Mouse (Mus musculus) c-Kit-positive CD71-positive TER-119-negative erythroid progenitor cells, embryonic 14.5 days (primary cell): ENCODE measurements around the gene Gm9844.
A peak's percentile ranks its signal among the peaks of the same experiment; 100 is the strongest.

Experiments used
- DNase-seq: peaks from one replicate; pipeline ENCODE4 v3.0.0-alpha.2; 2013; ENCODE audit warnings: low read depth

Gm9844 gene

GRCm38 (mm10) chr7:24901842-24902241 lies 39.8 kb downstream of the Gm9844 start:
- DNase-seq: no peak

DNA sequence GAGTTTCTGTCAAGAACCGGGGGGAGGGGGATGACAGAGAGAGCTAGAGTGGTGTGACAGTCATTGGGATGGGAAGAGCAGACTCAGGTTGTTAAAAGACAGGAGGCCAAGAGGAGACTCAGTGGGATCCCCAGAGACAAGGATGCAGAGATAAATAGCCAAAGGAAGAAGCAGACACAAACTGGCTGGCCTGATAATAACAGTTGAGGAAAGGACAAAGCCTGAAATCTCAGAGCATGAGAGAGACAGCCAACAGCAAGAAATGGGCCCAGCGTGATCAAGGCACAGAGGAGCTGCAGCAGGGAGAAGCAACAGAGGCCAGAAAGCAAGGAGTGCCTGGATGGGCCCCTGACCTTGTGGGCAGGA lies 40.2 kb downstream of the Gm9844 start:
- DNase-seq: no peak

GRCm38 (mm10) chr7:24902630-24903443 lies 40.8 kb downstream of the Gm9844 start, which contains the start of gene Arhgef1:
Gene Arhgef1, plus strand, starts transcription at chr7:24902912.
- peak; percentile 52 for DNase-seq

DNA sequence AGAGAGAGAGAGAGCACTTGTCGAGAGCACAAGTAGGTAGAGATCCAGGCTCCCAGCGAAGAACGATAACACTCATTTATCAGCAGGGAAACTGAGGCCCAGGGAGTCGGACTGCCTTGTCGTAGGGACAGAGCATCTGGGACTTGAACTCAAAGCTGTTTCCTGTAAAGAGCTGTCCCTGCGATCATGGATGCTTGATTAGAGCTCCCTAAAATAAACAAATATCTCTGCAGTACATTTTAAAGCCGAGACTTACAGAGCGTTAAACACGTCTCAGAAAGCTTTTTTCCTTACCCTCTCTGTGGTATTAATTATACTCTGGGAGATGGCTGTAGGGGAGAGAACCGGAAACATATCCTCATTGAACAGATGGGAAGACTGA lies 41.4 kb downstream of the Gm9844 start:
- no peak for DNase-seq

GRCm38 (mm10) chr7:24904070-24904483 lies 42.1 kb downstream of the Gm9844 start:
- DNase-seq: peak; percentile 95

DNA sequence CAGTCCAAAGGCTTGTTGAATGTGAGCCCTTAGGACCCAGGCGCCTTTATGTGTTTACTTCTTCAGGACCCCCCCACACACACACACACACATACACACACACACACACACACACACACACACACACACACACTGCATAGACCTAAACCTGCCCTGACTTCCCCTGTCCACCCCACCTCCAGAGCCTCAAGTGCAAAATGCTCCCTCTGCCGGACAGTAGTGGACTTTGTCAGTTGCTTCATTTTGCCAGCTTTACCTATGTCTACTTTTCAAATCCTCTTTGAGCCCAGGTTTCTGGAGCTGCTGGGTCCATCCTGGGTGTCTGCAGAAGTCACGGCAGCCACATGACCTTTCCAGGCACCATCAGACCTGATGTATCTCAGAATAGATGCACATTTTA lies 42.9 kb downstream of the Gm9844 start:
- peak; percentile 75 for DNase-seq

GRCm38 (mm10) chr7:24906551-24906950 lies 44.5 kb downstream of the Gm9844 start:
- DNase-seq: no peak

GRCm38 (mm10) chr7:24907211-24907748 lies 45.3 kb downstream of the Gm9844 start:
- DNase-seq: no peak
